Mouse (Mus musculus) hindbrain, postnatal 0 days (tissue): ENCODE results near the gene Ptprcap. TPM values are rescaled to one million over a fixed set of nuclear protein-coding genes. Genes with fewer than 3 reads are reported as not detected.

Experiments used
- ATAC-seq: fragments of 200-750 bp; cut with Nextera tagmentation; 2 replicates; pipeline ENCODE4 v1.8.0; 2017; ENCODE audit warnings: mild to moderate bottlenecking, moderate TSS enrichment, moderate library complexity
- DNase-seq: peaks from one replicate; pipeline ENCODE4 v3.0.0-alpha.2; 2015; ENCODE audit warnings: low spot score
- H3K27ac ChIP-seq: fragments of 300-500 bp; sonication (generic); 2 replicates; pipeline ENCODE4 v1.5.1; 2014; ENCODE audit warnings: mild to moderate bottlenecking
- H3K27me3 ChIP-seq: fragments of 300-500 bp; sonication (generic); 2 replicates; pipeline ENCODE4 v1.6.1; 2014; ENCODE audit warnings: low read length, mixed read lengths; ENCODE audit not compliant: insufficient read depth
- H3K36me3 ChIP-seq: fragments of 300-500 bp; sonication (generic); 2 replicates; pipeline ENCODE4 v1.6.1; 2014; ENCODE audit warnings: low read length, mixed read lengths; ENCODE audit not compliant: insufficient read depth
- H3K4me1 ChIP-seq: fragments of 300-500 bp; sonication (generic); 2 replicates; pipeline ENCODE4 v1.6.1; 2014; ENCODE audit warnings: antibody characterized with exemption, low read length, mixed read lengths; ENCODE audit not compliant: insufficient read depth
- H3K4me2 ChIP-seq: fragments of 300-500 bp; sonication (generic); 2 replicates; pipeline ENCODE4 v1.6.1; 2014; ENCODE audit warnings: low read depth, mild to moderate bottlenecking, low read length, moderate library complexity, mixed read lengths
- H3K4me3 ChIP-seq: fragments of 300-500 bp; sonication (generic); 2 replicates; pipeline ENCODE4 v1.5.1; 2014; ENCODE audit warnings: low read length
- H3K9ac ChIP-seq: fragments of 300-500 bp; sonication (generic); replicated peaks from 2 replicates; pipeline ENCODE4 v1.6.1; 2014; ENCODE audit warnings: mild to moderate bottlenecking, low read length, moderate library complexity, mixed read lengths
- H3K9me3 ChIP-seq: fragments of 300-500 bp; sonication (generic); 2 replicates; pipeline ENCODE4 v1.6.1; 2016; ENCODE audit warnings: low read length, mixed read lengths
- CTCF ChIP-seq: IDR thresholded peaks from 2 replicates; pipeline ENCODE4 v1.5.1; 2016; ENCODE audit warnings: antibody characterized with exemption, control low read depth, low read depth
- WGBS: fragments of 180-500 bp; shearing (Covaris S2); extraction: QIAGEN DNeasy Blood & Tissue Kit; methylation state at CpG from one replicate; pipeline ENCODE4 v1.1.7; 2014; 5-methylcytosine and 5-hydroxymethylcytosine counted together
- polyA plus RNA-seq: library from polyadenylated mRNA; unstranded; fragments of >200 nt; fragmentation: Nextera tagmentation; extraction: Ambion mirVana; gene quantifications from 2 replicates; pipeline ENCODE4 v1.2.1, GENCODE M21; 2015
- total RNA-seq: library from RNA; depleted of rRNA; stranded (reverse); fragments of >200 nt; gene quantifications from 2 replicates; pipeline ENCODE4 v1.2.3, GENCODE M21; 2014

Ptprcap gene
- total and polyA plus RNA-seq, 2 experiments from 2014 or later, result 0.44 to 1.0 TPM

DNA sequence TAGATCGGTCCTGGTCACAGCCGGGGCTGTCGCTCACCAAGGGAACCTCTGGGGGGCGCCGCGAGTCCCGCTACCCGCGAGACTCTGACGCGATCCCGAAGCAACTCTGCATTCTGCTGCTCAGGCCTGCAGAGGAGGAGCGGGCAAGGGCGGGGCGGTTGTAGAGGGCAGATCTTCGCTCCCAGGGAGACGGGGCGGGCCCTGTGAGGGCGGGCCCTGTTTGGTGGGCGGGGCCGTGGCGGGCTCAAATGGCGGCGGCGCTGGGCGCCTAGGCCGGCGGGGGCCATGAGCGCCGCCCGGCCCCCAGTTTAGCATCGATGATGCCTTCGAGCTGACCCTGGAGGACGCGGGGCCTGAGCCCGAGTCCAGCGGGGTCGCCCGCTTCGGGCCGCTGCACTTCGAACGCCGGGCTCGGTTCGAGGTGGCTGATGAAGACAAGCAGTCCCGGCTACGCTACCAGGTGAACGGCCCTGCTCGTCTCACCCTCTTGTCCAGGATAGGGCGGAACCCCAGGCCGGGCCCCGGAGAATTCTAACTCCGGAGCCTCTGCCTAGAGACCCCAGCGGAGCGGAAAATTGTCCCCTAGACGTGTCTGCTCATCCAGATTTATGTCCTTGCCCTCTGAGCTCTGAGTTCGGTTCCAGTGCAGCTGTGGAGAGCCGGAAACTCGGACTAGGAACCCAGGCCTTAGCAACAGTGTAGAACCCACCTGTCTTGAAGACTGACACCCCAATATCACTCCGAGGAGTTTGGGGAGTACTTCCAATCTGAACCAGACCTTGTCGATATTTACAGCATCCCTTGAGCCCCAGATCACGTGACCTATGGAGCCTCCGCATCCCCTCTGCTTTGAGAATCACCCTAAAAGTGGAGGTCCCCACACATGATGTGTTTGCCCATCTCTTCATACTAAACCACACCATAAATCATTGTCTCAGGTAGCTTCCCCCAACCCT lies 27.4 kb upstream of the Ptprcap start, which contains the start of gene Aip:
TSS of gene Aip (minus strand) at position 118 of the 956 bp plus-strand sequence.
- DNase-seq, result peak; percentile 99
- ATAC-seq, result peak; percentile 96
- peaks cover 14% of the 10 kb centered on the region for H3K36me3 ChIP-seq
- H3K9ac ChIP-seq, result peak within 1 kb of the TSS; percentile 92
- peaks cover 7% of the 10 kb centered on the region; the same call in 1 of the 2 replicates for H3K4me1 ChIP-seq
- TF ChIP-seq CTCF, result peak; percentile 72
- WGBS, result 2% methylated on average over 59 of the region's 64 CpGs
- H3K4me2 ChIP-seq, result peak within 1 kb of the TSS; percentile 70
- H3K27ac ChIP-seq, result peak within 1 kb of the TSS; percentile 86
- H3K4me3 ChIP-seq, result peak within 1 kb of the TSS; percentile 84
- no peaks in the 10 kb centered on the region for H3K27me3 ChIP-seq
- no peaks in the 10 kb centered on the region for H3K9me3 ChIP-seq

DNA sequence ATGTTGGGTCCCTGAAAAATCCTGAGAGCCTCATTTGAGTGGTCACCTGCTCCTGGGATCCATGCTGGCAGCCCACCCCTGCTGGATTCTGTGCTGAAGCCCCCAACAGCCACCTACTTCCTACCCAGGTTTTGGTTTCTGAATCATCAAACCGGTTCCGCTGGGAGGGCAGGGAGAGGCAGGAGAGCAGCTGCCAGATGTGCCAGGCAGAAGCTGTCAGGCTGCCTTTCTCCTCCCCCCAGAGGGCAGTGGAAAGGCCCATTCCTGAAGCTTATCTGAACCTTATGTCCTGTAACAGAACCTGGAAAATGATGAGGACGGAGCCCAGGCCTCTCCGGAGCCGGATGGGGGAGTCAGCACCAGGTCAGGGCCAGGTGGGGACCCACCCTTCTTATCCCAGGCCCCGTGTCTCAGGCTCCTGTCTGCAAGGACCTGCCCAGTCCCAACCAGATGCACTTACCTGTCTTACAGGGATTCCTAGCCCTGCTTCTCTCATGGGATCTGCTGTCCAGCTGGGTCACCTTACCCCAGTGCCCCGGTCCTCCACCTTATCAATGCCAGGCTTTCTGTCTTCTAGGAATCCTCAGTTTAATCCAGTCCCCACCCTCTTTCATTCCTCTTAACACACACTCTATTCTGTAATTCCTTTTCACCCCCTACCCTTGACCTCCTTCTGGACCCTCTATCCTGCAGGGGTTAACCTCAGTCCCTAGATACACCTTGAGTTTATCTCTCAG lies 26.5 kb upstream of the Ptprcap start:
- H3K36me3 ChIP-seq, result peaks cover 23% of the 10 kb centered on the region
- H3K4me1 ChIP-seq, result peaks cover 7% of the 10 kb centered on the region; the same call in 1 of the 2 replicates
- WGBS, result 56% methylated on average over 7 of the region's 7 CpGs
- peak overlapping the region; percentile 84 for H3K4me3 ChIP-seq
- H3K9me3 ChIP-seq, result no peaks in the 10 kb centered on the region
- H3K27ac ChIP-seq, result peak overlapping the region; percentile 86; the same call in 1 of the 2 replicates
- H3K9ac ChIP-seq, result peak overlapping the region; percentile 92
- DNase-seq (no peak), ATAC-seq (no peak)
- peak overlapping the region; percentile 70 for H3K4me2 ChIP-seq
- TF ChIP-seq CTCF, result no peak
- H3K27me3 ChIP-seq, result no peaks in the 10 kb centered on the region

DNA sequence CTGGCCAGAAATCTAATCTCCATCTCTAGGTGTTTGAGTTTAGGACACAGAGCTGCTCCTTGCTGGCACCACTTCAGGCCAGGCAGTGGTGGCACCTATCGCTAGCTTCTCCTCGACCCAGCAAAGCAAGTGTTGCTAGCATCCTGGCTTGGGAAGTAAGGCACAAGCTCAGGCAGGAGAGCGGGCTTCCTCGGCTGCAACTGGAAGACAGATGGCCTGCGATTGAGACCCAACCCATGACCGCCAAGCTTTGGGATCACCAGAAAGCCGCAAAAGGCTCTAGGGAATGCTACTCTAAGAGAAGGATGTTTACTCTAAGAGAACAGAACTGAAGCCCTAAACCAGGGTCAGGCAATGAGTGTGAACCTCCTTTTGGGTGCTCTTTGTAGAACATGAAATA lies 23.9 kb upstream of the Ptprcap start:
- peaks cover 7% of the 10 kb centered on the region; the same call in 1 of the 2 replicates for H3K4me1 ChIP-seq
- no peak for ATAC-seq
- H3K36me3 ChIP-seq, result peaks cover 34% of the 10 kb centered on the region
- WGBS, result 90% methylated on average over 7 of the region's 7 CpGs
- no peaks in the 10 kb centered on the region for H3K9me3 ChIP-seq
- no peak for TF ChIP-seq CTCF
- no peak for DNase-seq
- H3K9ac ChIP-seq, result no peak overlapping the region
- H3K4me3 ChIP-seq, result no peak overlapping the region
- H3K27me3 ChIP-seq, result no peaks in the 10 kb centered on the region
- no peak overlapping the region for H3K4me2 ChIP-seq
- no peak overlapping the region for H3K27ac ChIP-seq

DNA sequence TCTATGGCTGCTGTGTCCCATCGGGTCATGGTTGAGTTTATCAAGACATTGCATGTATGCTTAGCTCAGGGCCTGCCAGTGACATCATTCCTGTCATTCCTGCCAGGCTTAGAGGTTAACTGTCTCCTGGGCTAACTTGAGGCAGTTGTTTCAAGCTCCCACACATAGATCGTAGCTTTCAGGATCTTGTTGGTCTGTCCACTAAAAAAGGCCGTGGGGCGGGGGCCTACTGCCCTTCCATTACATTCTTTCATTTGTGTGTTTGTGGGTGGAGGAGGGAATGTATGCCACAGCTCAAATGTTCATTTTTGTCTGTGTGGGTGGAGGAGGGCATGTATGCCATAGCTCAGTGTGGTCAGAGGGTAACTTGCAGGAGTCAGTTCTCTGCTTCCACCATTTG lies 23.3 kb upstream of the Ptprcap start:
- ATAC-seq, result no peak
- Histone ChIP-seq H3K4me3 (no peak overlapping the region), H3K27me3 (no peaks in the 10 kb centered on the region), H3K9me3 (no peaks in the 10 kb centered on the region), H3K4me2 (no peak overlapping the region), H3K27ac (no peak overlapping the region), H3K9ac (no peak overlapping the region), H3K4me1 (peaks cover 7% of the 10 kb centered on the region; the same call in 1 of the 2 replicates), H3K36me3 (peaks cover 34% of the 10 kb centered on the region)
- no peak for DNase-seq
- no peak for TF ChIP-seq CTCF
- 86% methylated on average over 4 of the region's 4 CpGs for WGBS

DNA sequence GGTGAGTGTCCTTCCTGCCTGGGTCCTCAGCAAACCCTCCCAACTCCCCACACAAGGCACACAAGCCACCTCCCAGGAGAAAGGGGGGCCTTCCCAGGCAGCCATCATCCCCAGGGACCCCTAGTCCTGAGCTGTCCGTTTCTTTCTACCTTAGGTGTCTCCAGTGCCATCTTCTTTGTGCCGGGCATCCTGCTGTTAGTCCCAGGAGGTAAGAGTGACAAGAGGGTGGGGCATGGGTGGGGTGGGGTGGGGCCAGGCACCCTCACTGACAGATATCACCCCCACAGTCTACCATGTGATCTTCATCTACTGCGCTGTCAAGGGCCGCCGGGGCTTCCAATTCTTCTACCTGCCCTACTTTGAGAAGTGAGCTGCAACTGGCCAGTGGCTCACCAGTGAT lies 22.3 kb upstream of the Ptprcap start:
- Histone ChIP-seq H3K9me3 (no peaks in the 10 kb centered on the region), H3K36me3 (peaks cover 34% of the 10 kb centered on the region), H3K27me3 (no peaks in the 10 kb centered on the region), H3K4me1 (peaks cover 7% of the 10 kb centered on the region; the same call in 1 of the 2 replicates), H3K4me3 (no peak overlapping the region), H3K27ac (no peak overlapping the region), H3K9ac (no peak overlapping the region), H3K4me2 (no peak overlapping the region)
- ATAC-seq (no peak), DNase-seq (no peak)
- WGBS, result 89% methylated on average over 5 of the region's 5 CpGs
- no peak for TF ChIP-seq CTCF

DNA sequence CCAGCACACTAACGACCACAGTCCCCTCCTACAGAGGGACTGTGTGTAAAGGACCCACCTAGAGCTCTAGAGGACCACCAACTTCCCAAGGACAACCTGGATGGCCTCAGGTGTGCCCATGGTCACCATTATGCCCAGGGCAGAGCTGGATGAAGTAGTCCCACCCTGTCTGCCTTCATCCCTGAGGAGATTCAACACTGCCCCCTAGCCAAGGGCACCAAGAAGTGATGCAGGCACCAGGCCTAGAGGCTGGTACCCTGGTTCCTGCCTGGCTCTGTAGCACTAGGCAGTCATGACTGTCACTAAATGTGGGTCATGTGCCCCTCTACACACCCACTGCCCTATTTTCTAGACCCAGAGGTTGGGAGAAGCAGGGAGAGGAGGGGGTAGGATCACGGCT lies 21.6 kb upstream of the Ptprcap start:
- Histone ChIP-seq H3K36me3 (peaks cover 34% of the 10 kb centered on the region), H3K4me1 (peaks cover 4% of the 10 kb centered on the region; the same call in 1 of the 2 replicates), H3K4me3 (no peak overlapping the region), H3K4me2 (no peak overlapping the region), H3K9me3 (no peaks in the 10 kb centered on the region), H3K27me3 (no peaks in the 10 kb centered on the region), H3K27ac (no peak overlapping the region), H3K9ac (no peak overlapping the region)
- no peak for DNase-seq
- TF ChIP-seq CTCF, result no peak; the same call in 1 of the 2 replicates
- 82% methylated on average over 2 of the region's 2 CpGs for WGBS
- ATAC-seq, result no peak
